Mouse (Mus musculus) embryonic facial prominence, embryonic 15.5 days (tissue): Measurements from ENCODE around the gene Srp54c. TPM values are rescaled to one million over a fixed set of nuclear protein-coding genes. Genes with fewer than 3 reads are reported as not detected.
"Not testable (repeated sequence)": the region's sequence is repeated elsewhere in the genome, so short reads cannot be mapped to it uniquely, and the experiment has no call there.

ENCODE experiments used
- ATAC-seq: fragments of 200-750 bp; cut with Nextera tagmentation; 2 replicates; pipeline ENCODE4 v1.8.0; 2017; ENCODE audit warnings: low read depth, moderate TSS enrichment; ENCODE audit not compliant: insufficient number of reproducible peaks, low FRiP score, low TSS enrichment
- H3K27ac ChIP-seq: fragments of 300-500 bp; sonication (generic); replicated peaks from 2 replicates; pipeline ENCODE4 v1.5.1; 2015; ENCODE audit warnings: mild to moderate bottlenecking, inconsistent platforms
- H3K27me3 ChIP-seq: fragments of 300-500 bp; sonication (generic); 2 replicates; pipeline ENCODE4 v1.6.1; 2015; ENCODE audit warnings: inconsistent platforms
- H3K36me3 ChIP-seq: fragments of 300-500 bp; sonication (generic); 2 replicates; pipeline ENCODE4 v1.6.1; 2015; ENCODE audit warnings: mild to moderate bottlenecking, inconsistent platforms
- H3K4me1 ChIP-seq: fragments of 300-500 bp; sonication (generic); 2 replicates; pipeline ENCODE4 v1.6.1; 2015; ENCODE audit warnings: inconsistent platforms
- H3K4me2 ChIP-seq: fragments of 300-500 bp; sonication (generic); replicated peaks from 2 replicates; pipeline ENCODE4 v1.6.1; 2015; ENCODE audit warnings: mild to moderate bottlenecking, inconsistent platforms
- H3K4me3 ChIP-seq: fragments of 300-500 bp; sonication (generic); replicated peaks from 2 replicates; pipeline ENCODE4 v1.5.1; 2015; ENCODE audit warnings: mild to moderate bottlenecking, inconsistent platforms
- H3K9ac ChIP-seq: fragments of 300-500 bp; sonication (generic); 2 replicates; pipeline ENCODE4 v1.6.1; 2015; ENCODE audit warnings: inconsistent platforms
- H3K9me3 ChIP-seq: fragments of 300-500 bp; sonication (generic); replicated peaks from 2 replicates; pipeline ENCODE4 v1.6.1; 2016; ENCODE audit warnings: inconsistent platforms
- WGBS: fragments of 180-500 bp; shearing (Covaris S2); methylation state at CpG from one replicate; pipeline ENCODE4 v1.1.7; 2015; 5-methylcytosine and 5-hydroxymethylcytosine counted together
- polyA plus RNA-seq: library from polyadenylated mRNA; unstranded; fragments of >200 nt; fragmentation: Nextera tagmentation; extraction: Ambion mirVana; gene quantifications from 2 replicates; pipeline ENCODE4 v1.2.1, GENCODE M21; 2015

Gene Srp54c
- 69.2 and 71.2 TPM in 2 replicates for polyA plus RNA-seq

DNA sequence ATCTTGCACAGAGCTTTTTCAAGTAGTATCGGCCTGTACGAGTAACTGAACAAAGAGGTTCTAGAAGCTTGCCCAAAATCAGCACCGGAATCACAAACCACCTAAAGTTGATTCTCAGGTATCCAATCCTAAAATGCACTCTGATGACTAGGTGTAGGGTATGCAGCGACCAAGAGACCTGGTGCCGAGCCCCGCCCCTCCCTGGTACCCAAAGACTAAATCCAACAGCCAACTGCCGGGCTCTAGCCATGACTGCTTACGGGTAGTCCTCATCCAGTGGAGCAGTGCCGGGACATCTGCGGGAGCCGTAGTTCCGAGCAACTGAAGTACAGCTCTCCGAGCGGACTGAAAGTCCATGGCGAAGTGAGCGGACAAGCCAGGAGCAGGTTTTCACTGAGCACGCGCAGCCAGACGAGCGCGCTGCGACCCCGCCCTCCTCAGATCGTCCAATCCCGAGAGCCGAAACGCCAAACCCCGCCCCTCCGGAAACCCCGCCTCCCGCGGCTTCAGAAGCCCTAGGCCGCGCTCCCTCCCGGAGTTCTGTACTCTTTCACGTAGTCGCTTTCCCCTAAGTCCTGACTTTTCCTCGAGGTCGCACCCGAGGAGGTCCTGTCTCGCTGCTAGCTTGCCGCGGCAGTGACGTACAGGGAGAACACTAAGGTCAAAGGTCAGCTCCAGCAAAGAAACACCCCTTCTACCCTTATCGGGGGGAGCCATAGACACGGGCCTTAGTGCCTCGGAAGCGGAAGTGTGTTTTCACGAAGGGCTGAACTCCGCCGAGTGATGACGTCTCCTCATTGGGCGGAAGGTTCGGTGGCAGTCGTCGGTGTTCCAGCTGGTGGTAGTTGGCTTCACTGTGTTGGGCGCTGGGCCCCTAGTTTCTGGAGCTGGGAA is at the start of gene Srp54c:
TSS of gene Srp54c (plus strand) at position 543 of the 894 bp plus-strand sequence.
- not testable (repeated sequence) for H3K36me3 ChIP-seq, H3K27ac ChIP-seq
- ATAC-seq = peak; percentile 98

DNA sequence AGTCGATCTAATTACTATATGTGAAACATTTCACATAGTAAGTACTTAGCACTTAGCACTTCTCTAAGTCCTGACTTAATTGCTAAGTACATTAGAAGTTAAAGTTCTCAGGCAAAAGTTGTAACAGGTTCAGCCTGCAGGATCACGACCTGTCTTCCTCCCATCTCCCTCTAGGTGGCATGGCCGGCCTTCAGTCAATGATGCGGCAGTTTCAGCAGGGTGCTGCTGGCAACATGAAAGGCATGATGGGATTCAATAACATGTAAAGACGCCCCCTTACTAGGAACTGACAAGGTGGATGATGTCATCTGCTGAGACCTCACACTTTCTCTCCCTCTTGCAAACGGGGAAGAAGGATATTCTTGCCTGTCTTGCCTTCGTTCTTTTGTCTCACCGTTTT is 42.3 kb upstream of the Srp54c start:
- WGBS = no CpG with 5 or more reads among the region's 8 CpGs
- H3K27me3 ChIP-seq, ATAC-seq: not testable (repeated sequence)

More for the DNA sequence above, at the start of gene Srp54c:
- H3K4me3 ChIP-seq = peak within 1 kb of the TSS; percentile 38
- not testable (repeated sequence) for H3K9ac ChIP-seq, H3K4me2 ChIP-seq, H3K4me1 ChIP-seq, H3K9me3 ChIP-seq, H3K27me3 ChIP-seq
- no CpG with 5 or more reads among the region's 57 CpGs for WGBS

DNA sequence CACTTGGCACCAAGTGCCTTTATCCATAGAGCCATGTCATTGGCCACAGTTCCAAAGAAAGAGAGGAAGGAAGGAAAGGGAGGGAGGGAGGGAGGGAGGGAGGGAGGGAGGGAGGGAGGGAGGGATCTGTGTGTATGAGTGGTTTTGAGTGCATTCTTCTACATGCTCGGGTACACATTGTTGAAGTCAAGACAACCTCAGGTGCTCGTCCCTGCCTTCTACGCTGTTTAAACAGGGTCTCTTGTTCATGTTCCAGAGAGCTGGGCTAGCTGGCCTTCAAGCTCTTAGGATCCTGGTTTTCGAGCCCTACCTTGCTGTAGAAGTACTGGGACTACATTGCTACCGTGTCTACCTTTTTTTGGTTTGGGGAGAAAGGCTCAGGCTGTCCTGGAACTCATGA is 40.8 kb upstream of the Srp54c start:
- not testable (repeated sequence) for H3K4me2 ChIP-seq, H3K4me1 ChIP-seq, H3K27ac ChIP-seq, ATAC-seq, H3K9me3 ChIP-seq, H3K27me3 ChIP-seq, H3K9ac ChIP-seq, H3K4me3 ChIP-seq, H3K36me3 ChIP-seq
- WGBS = no CpG with 5 or more reads among the region's 5 CpGs

More for the DNA sequence above, 42.3 kb upstream of the Srp54c start:
- H3K4me1 ChIP-seq, H3K4me2 ChIP-seq, H3K36me3 ChIP-seq, H3K27ac ChIP-seq, H3K9ac ChIP-seq, H3K9me3 ChIP-seq, H3K4me3 ChIP-seq: not testable (repeated sequence)

- no CpG with 5 or more reads among the region's 40 CpGs for WGBS
- not testable (repeated sequence) for H3K27ac ChIP-seq
Measured at GRCm38 (mm10) chr12:55199306-55199705, 30.7 kb upstream of the Srp54c start, which contains the start of gene 1700047I17Rik2. 1700047I17Rik2 (plus strand) TSS chr12:55199592.

GRCm38 (mm10) chr12:55199799-55200198 is 30.2 kb upstream of the Srp54c start:
- H3K4me3 ChIP-seq, H3K36me3 ChIP-seq, H3K9ac ChIP-seq, H3K9me3 ChIP-seq, H3K27me3 ChIP-seq, H3K4me2 ChIP-seq, H3K4me1 ChIP-seq, H3K27ac ChIP-seq: not testable (repeated sequence)
- no CpG with 5 or more reads among the region's 18 CpGs for WGBS
- peak; percentile 36; the same call in 1 of the 2 replicates for ATAC-seq

More at GRCm38 (mm10) chr12:55199306-55199705, 30.7 kb upstream of the Srp54c start, which contains the start of gene 1700047I17Rik2:
- H3K27me3 ChIP-seq, H3K9ac ChIP-seq, H3K9me3 ChIP-seq, H3K4me2 ChIP-seq, H3K4me3 ChIP-seq, H3K4me1 ChIP-seq, H3K36me3 ChIP-seq: not testable (repeated sequence)
- ATAC-seq = peak; percentile 97

DNA sequence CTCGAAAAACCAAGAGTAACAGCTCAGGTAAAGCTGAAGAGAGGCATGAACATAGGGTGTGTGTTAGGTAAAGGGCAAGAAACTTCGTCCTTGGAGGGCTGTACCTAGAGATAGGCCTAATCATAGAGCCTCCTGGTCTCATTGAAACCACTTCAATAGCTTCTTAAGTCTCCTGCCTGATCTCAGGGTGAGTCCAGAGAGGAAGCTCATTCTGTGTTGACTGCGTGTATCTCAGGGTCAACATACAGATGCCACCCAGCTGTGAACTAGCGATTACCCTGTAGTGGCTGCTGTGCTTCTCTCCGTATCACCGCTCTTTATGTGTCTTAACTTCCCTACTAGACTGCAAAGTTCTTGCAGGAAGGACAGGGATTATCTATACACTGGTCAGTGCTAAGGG is 17.0 kb upstream of the Srp54c start:
- not testable (repeated sequence) for H3K4me2 ChIP-seq, H3K4me3 ChIP-seq, H3K4me1 ChIP-seq, ATAC-seq, H3K27me3 ChIP-seq, H3K9me3 ChIP-seq, H3K36me3 ChIP-seq, H3K27ac ChIP-seq, H3K9ac ChIP-seq
- no CpG with 5 or more reads among the region's 6 CpGs for WGBS

DNA sequence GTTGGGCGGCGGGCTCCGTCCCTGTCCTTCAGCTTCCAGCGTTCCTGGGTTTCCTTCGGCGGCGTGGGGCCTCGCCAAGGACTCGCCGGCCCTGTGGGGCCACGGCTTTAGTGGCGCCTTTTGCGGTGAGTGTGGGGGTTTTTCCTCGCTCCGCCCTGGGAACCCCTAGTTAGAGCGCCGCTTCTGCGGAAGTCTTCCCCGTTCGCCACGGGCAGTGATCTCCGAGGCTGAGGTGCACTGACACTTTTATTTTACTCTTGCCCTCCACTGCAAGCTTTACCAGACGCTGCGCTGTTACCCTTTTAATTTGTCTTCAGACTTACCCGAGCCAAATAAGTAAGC is 523 bp downstream of the Srp54c start:
- peak; percentile 43 for ATAC-seq
- H3K9ac ChIP-seq, H3K4me2 ChIP-seq, H3K36me3 ChIP-seq, H3K4me1 ChIP-seq, H3K27me3 ChIP-seq, H3K9me3 ChIP-seq, H3K27ac ChIP-seq: not testable (repeated sequence)
- H3K4me3 ChIP-seq = peak overlapping the region; percentile 38
- WGBS = 0% methylated on average over 11 of the region's 25 CpGs

DNA sequence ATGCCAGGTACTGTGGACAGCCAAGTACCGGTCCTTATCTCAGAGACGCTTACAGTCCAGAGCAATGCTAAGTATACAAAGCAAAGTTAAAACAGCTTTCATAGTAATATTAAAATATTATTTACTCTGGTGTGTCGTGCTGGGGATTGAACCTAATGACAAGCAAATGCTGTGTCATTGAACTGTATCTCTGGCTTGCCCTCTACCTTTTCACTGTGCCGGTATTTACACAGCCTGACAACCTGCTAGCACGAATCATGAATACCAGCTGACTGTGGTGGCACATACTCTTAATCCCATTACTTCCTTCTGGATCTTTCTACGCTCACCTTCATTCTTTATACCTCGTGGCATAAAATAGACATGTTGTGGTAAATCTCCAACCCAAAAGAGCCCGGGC is 12.3 kb downstream of the Srp54c start:
- not testable (repeated sequence) for H3K27ac ChIP-seq, ATAC-seq, H3K4me2 ChIP-seq, H3K27me3 ChIP-seq, H3K9me3 ChIP-seq, H3K4me1 ChIP-seq, H3K36me3 ChIP-seq, H3K4me3 ChIP-seq, H3K9ac ChIP-seq
- no CpG with 5 or more reads among the region's 8 CpGs for WGBS

DNA sequence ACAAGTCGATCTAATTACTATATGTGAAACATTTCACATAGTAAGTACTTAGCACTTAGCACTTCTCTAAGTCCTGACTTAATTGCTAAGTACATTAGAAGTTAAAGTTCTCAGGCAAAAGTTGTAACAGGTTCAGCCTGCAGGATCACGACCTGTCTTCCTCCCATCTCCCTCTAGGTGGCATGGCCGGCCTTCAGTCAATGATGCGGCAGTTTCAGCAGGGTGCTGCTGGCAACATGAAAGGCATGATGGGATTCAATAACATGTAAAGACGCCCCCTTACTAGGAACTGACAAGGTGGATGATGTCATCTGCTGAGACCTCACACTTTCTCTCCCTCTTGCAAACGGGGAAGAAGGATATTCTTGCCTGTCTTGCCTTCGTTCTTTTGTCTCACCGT is 32.0 kb downstream of the Srp54c start:
- not testable (repeated sequence) for H3K4me1 ChIP-seq, H3K4me3 ChIP-seq, ATAC-seq, H3K4me2 ChIP-seq, H3K9ac ChIP-seq, H3K9me3 ChIP-seq, H3K27ac ChIP-seq, H3K27me3 ChIP-seq
- H3K36me3 ChIP-seq = peaks cover 11% of the 10 kb centered on the region; the same call in 1 of the 2 replicates
- no CpG with 5 or more reads among the region's 8 CpGs for WGBS

DNA sequence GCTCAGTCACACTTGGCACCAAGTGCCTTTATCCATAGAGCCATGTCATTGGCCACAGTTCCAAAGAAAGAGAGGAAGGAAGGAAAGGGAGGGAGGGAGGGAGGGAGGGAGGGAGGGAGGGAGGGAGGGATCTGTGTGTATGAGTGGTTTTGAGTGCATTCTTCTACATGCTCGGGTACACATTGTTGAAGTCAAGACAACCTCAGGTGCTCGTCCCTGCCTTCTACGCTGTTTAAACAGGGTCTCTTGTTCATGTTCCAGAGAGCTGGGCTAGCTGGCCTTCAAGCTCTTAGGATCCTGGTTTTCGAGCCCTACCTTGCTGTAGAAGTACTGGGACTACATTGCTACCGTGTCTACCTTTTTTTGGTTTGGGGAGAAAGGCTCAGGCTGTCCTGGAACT is 33.4 kb downstream of the Srp54c start:
- H3K9me3 ChIP-seq, ATAC-seq, H3K4me3 ChIP-seq: not testable (repeated sequence)

GRCm38 (mm10) chr12:55272243-55272642 is 42.3 kb downstream of the Srp54c start:
- H3K27ac ChIP-seq = no peak overlapping the region
- no peaks in the 10 kb centered on the region for H3K4me1 ChIP-seq
- no peak overlapping the region for H3K4me3 ChIP-seq
- 73% methylated on average over 3 of the region's 3 CpGs for WGBS
- no peak for ATAC-seq
- H3K36me3 ChIP-seq = no peaks in the 10 kb centered on the region
- H3K27me3 ChIP-seq = no peaks in the 10 kb centered on the region
- H3K9ac ChIP-seq = no peak overlapping the region
- no peaks in the 10 kb centered on the region for H3K9me3 ChIP-seq
- H3K4me2 ChIP-seq = no peak overlapping the region

More for the DNA sequence above, 33.4 kb downstream of the Srp54c start:
- not testable (repeated sequence) for H3K27me3 ChIP-seq, H3K4me2 ChIP-seq, H3K4me1 ChIP-seq, H3K9ac ChIP-seq, H3K27ac ChIP-seq, H3K36me3 ChIP-seq
- WGBS = no CpG with 5 or more reads among the region's 5 CpGs

DNA sequence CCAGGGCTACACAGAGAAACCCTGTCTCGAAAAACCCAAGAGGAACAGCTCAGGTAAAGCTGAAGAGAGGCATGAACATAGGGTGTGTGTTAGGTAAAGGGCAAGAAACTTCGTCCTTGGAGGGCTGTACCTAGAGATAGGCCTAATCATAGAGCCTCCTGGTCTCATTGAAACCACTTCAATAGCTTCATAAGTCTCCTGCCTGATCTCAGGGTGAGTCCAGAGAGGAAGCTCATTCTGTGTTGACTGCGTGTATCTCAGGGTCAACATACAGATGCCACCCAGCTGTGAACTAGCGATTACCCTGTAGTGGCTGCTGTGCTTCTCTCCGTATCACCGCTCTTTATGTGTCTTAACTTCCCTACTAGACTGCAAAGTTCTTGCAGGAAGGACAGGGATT is 47.6 kb downstream of the Srp54c start:
- ATAC-seq, H3K27ac ChIP-seq: not testable (repeated sequence)
- 90% methylated on average over 4 of the region's 6 CpGs for WGBS

More for the DNA sequence above, 47.6 kb downstream of the Srp54c start:
- not testable (repeated sequence) for H3K36me3 ChIP-seq, H3K4me3 ChIP-seq, H3K9me3 ChIP-seq, H3K9ac ChIP-seq, H3K4me2 ChIP-seq, H3K27me3 ChIP-seq, H3K4me1 ChIP-seq
